Comparison of ENCODE assay signal across 16 mouse cellular contexts in genomic region chr4:131060706-131061105, GRCm38 (mm10).
DNase-seq lines count a peak whose midpoint lies in the region; ATAC-seq lines count a peak whose summit lies in the region.
"Had no signal": no experiment of that assay in that cellular context is flagged by ENCODE, and none has a peak within 500 bp of the region (broad histone marks: within the 10 kb centered on the region; RNA-seq: fewer than 3 reads in every experiment).

No protein-coding gene starts in this region.

- ATAC-seq in midbrain, embryonic 16.5 days: no peak
- ATAC-seq in forebrain, embryonic 14.5 days: peak; percentile 61; the same call in 1 of the 2 replicates
- ATAC-seq: Patski had no signal

- H3K27me3 ChIP-seq in midbrain, embryonic 10.5 days (ENCODE audit: low read depth, poor library complexity, severe bottlenecking): peaks cover 51% of the 10 kb centered on the region
- no peaks in the 10 kb centered on the region for H3K27me3 ChIP-seq in midbrain, embryonic 16.5 days (ENCODE audit: control insufficient read depth, insufficient read depth, low read depth, low read length)
- H3K27me3 ChIP-seq in forebrain, embryonic 14.5 days (replicated peaks; ENCODE audit: control insufficient read depth, insufficient read depth, low read length): no peaks in the 10 kb centered on the region
- H3K27me3 ChIP-seq: embryonic facial prominence, embryonic 15.5 days had no signal

- peaks cover 61% of the 10 kb centered on the region for H3K4me1 ChIP-seq in midbrain, embryonic 10.5 days
- 0 out of 2 replicates have a peak, but pooled peaks cover 3% of the 10 kb centered on the region for H3K4me1 ChIP-seq in midbrain, embryonic 16.5 days (ENCODE audit: control insufficient read depth, insufficient read depth, low read length)
- peaks cover 14% of the 10 kb centered on the region for H3K4me1 ChIP-seq in forebrain, embryonic 14.5 days (ENCODE audit: control insufficient read depth, insufficient read depth, low read length)
- H3K4me1 ChIP-seq: embryonic facial prominence, embryonic 15.5 days had no signal

- H3K27ac ChIP-seq in midbrain, embryonic 10.5 days (replicated peaks): peak overlapping the region; percentile 78
- H3K27ac ChIP-seq in midbrain, embryonic 16.5 days (ENCODE audit: low read length): no peak overlapping the region
- H3K27ac ChIP-seq in forebrain, embryonic 14.5 days (ENCODE audit: low read depth, low read length): no peak overlapping the region
- H3K27ac ChIP-seq: embryonic facial prominence, embryonic 15.5 days; gastrocnemius, adult 2 months had no signal

- no peaks in the 10 kb centered on the region for H3K9me3 ChIP-seq in midbrain, embryonic 10.5 days (replicated peaks)
- H3K9me3 ChIP-seq in midbrain, embryonic 16.5 days (replicated peaks; ENCODE audit: control insufficient read depth, low read length, poor library complexity, severe bottlenecking): no peaks in the 10 kb centered on the region
- H3K9me3 ChIP-seq in forebrain, embryonic 14.5 days (replicated peaks; ENCODE audit: control insufficient read depth, low read length): no peaks in the 10 kb centered on the region
- H3K9me3 ChIP-seq: embryonic facial prominence, embryonic 15.5 days had no signal

- no peak overlapping the region for H3K4me3 ChIP-seq in midbrain, embryonic 10.5 days
- no peak overlapping the region for H3K4me3 ChIP-seq in midbrain, embryonic 16.5 days (ENCODE audit: low read depth, low read length)
- H3K4me3 ChIP-seq in forebrain, embryonic 14.5 days (ENCODE audit: low read depth, low read length): no peak overlapping the region
- H3K4me3 ChIP-seq: embryonic facial prominence, embryonic 15.5 days; gastrocnemius, adult 2 months had no signal

- no peaks in the 10 kb centered on the region for H3K36me3 ChIP-seq in midbrain, embryonic 10.5 days
- H3K36me3 ChIP-seq in midbrain, embryonic 16.5 days (ENCODE audit: control insufficient read depth, insufficient read depth, low read length): no peaks in the 10 kb centered on the region
- H3K36me3 ChIP-seq in forebrain, embryonic 14.5 days (ENCODE audit: control insufficient read depth, insufficient read depth, low read length): no peaks in the 10 kb centered on the region
- H3K36me3 ChIP-seq: embryonic facial prominence, embryonic 15.5 days had no signal

- H3K9ac ChIP-seq in midbrain, embryonic 16.5 days (ENCODE audit: low read depth, low read length): no peak overlapping the region
- no peak overlapping the region for H3K9ac ChIP-seq in forebrain, embryonic 14.5 days (ENCODE audit: low read length)
- H3K9ac ChIP-seq: embryonic facial prominence, embryonic 15.5 days had no signal

- H3K4me2 ChIP-seq in midbrain, embryonic 16.5 days (ENCODE audit: low read length): no peak overlapping the region
- no peak overlapping the region for H3K4me2 ChIP-seq in forebrain, embryonic 14.5 days (ENCODE audit: low read length)
- H3K4me2 ChIP-seq: embryonic facial prominence, embryonic 15.5 days had no signal

- WGBS in midbrain, embryonic 10.5 days: 11% methylated on average over 2 of the region's 2 CpGs
- WGBS in midbrain, embryonic 16.5 days: 10% methylated on average over 2 of the region's 2 CpGs
- WGBS in forebrain, embryonic 14.5 days: 24% methylated on average over 2 of the region's 2 CpGs

- peak; percentile 55 for DNase-seq in midbrain, embryonic 10.5 days (ENCODE audit: low spot score)
- peak; percentile 63 for DNase-seq in forebrain, embryonic 14.5 days (ENCODE audit: low spot score)
- DNase-seq in mesoderm, embryonic 11.5 days (ENCODE audit: low read depth, low spot score): peak; percentile 61
- DNase-seq in retina, postnatal 1 day: peak; percentile 85
- DNase-seq in spleen, adult 12 weeks (ENCODE audit: low spot score): no peak
- DNase-seq in right cerebral cortex, postnatal 10 days (ENCODE audit: low spot score in 2 of 2): no peak
- DNase-seq: adrenal gland, postnatal 10 days; cerebellum, adult 11-12 months; gastrocnemius, adult 2 months; kidney, adult 2 months; liver; spleen, adult 18-20 months; thymus, postnatal 25 days had no signal

Comparison
In these comparisons a context has a peak if more than half of its experiments do, and no peak if none do; other contexts are left out.
1. DNase-seq: peak in midbrain, embryonic 10.5 days (single experiment), forebrain, embryonic 14.5 days (single experiment), mesoderm, embryonic 11.5 days (single experiment) and retina, postnatal 1 day (single experiment); none in spleen, adult 12 weeks (single experiment) and right cerebral cortex, postnatal 10 days (0 of 2).